Mouse (Mus musculus): ENCODE results near the gene Rars.

DNA sequence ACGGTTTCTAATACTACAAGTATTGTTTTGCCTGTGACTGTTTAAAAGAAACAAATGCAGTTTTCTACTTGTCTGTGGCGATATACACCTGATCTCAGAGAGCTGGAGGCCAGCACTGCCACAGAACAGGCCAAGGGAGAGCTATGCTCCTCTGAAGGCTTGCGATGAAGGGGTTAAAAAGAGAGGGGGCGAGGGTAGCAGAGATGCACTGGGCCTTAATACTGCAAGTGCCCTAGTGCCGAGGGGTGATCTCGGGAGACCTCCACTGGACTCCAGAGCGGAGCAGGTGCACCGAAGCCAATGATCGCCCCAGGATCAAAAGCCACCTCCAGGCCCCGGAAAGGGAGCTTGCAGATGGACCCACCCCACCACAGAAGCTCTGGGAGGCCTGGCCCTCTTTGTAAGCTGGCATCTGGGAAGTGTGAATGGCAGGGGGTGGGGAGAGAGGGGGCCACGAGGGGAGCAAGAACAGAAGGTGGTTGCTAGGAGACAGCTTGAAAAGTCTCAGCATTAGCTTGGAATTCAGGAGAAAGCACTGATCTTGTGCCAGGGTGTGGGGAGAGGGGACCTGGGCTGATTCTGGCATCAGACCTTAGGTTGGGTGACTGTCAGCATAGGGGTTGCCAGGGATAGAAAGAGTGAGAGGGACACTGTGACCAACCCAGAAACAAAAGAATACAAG is 22.2 kb upstream of the Rars start:
- TF ChIP-seq POLR2A (IDR thresholded peaks at IDR 0.05; ENCODE audit: extremely low read depth, insufficient read depth, low read length) (no peak), CTCF (IDR thresholded peaks at IDR 0.05; ENCODE audit: extremely low read depth, insufficient read depth, low read length) (no peak)
